Mouse (Mus musculus) layer of hippocampus, postnatal 10 days (tissue): ENCODE measurements at regions not wholly inside any gene's neighbourhood (a gene's known extent, or its start where the extent isn't known, plus 50 kb on each side); places are given as distances from the start of the nearest gene placed in this dataset.
"Not testable (repeated sequence)": the region's sequence is repeated elsewhere in the genome, so short reads cannot be mapped to it uniquely, and the experiment has no call there.

ENCODE experiments used
- DNase-seq, 2 experiments: peaks; one replicate each; pipeline ENCODE4 v3.0.0; 2021; ENCODE audit warnings: low spot score in 2 of 2

DNA sequence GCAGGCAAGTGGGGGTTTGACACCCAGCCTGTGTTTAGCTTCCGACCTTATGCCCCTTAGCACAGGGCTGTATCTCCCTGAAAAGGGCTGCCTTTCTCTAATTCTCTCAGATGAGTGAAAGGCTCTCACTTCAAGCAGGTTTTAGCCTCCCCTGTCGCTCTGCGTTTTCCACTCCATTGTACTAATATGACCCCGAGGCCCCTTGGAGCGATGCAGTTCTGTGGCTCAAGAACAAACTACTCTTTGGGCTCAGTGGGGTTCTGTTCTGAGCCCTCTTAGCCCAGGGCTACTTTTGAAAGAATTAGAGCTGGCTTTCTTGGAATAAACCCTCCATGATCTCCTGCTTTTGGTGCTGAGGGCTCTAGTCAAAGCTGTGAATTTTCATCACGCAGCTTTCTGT lies 53.4 kb upstream of the Castor2 start:
- DNase-seq = no peak

DNA sequence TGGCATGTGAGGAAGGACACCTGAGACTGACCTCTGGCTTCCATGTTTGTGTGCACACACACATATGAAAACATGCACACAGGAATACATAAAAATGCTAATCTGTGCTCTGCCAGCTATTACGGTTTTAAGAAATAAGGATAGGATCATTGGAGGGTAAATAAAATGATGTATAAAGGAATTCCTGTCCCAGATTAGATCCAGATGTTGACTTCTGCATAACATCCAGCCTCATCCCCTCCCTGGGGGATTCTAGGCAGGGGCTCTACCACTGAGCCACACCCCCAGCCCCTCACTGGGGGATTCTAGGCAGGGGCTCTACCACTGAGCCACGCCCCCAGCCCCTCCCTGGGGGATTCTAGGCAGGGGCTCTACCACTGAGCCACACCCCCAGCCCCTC lies 56.6 kb upstream of the Castor2 start:
- DNase-seq = not testable (repeated sequence)

DNA sequence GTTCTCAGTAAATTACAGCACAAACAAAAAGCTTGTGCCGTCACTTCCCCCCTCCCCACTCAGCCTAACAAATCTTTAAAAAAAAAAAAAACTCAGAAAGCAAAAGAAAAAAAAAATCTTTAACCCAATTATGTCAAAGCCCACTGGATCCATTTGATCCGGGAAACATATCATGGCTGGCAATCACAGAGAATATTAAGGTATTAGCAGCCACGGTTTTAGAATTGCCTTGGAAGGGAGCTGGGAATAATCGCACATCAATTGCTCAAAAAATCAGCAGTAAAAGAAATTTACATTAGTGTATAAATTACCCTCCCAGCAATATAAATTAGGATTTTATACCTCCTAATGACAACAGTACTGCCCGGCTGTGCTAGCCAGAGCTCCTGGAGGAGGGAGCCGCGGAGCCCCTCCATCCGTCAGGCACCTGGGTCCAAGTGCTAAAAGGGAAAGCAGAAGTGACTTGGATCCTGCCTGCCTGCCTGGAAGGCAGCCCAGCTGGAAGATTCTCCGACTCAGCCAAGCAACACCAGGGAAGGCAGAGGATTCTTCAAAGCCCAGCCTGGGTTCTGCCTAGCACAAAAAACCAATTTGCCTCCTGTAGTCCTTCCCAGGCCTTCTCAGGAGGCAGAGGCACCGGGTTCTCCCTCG lies 72.1 kb upstream of the Castor2 start:
- peak; percentile 42 to 51 for DNase-seq

DNA sequence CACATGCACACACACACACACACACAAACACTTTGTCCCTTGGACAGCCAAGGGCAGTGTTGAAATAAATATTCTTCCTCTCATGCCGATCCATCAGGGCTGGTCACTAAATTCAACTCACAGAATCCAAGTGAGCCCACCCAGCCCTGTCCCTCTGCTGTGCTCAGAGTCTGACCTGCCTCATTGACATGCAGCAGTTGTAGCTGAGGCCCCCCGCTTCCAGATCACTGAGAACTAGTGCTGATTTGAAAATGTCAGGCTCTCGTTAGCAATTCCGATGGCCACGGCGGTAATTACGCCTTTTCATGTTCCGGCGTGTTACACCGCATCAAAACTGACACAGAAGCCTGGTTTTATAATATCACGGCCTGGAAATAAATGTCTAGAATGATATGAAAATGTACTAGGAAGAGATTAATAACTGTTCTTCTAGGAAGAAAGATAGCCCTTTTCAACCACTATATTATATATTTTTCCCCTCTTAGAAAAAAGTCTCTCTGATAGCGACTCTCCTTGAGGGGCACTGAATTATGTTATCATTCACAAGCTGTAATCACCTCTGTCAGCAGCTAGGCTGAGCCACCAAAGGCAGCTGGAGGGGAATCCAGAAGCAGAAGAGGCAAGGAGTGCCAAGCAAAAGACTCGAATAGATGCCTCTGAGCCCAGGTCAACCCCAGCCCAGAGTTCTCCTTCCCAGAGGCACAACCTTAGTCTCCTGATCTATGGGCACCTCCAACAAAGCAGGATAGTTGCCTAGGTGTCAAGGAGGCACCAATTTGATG lies 79.7 kb upstream of the Castor2 start:
- DNase-seq = no peak

DNA sequence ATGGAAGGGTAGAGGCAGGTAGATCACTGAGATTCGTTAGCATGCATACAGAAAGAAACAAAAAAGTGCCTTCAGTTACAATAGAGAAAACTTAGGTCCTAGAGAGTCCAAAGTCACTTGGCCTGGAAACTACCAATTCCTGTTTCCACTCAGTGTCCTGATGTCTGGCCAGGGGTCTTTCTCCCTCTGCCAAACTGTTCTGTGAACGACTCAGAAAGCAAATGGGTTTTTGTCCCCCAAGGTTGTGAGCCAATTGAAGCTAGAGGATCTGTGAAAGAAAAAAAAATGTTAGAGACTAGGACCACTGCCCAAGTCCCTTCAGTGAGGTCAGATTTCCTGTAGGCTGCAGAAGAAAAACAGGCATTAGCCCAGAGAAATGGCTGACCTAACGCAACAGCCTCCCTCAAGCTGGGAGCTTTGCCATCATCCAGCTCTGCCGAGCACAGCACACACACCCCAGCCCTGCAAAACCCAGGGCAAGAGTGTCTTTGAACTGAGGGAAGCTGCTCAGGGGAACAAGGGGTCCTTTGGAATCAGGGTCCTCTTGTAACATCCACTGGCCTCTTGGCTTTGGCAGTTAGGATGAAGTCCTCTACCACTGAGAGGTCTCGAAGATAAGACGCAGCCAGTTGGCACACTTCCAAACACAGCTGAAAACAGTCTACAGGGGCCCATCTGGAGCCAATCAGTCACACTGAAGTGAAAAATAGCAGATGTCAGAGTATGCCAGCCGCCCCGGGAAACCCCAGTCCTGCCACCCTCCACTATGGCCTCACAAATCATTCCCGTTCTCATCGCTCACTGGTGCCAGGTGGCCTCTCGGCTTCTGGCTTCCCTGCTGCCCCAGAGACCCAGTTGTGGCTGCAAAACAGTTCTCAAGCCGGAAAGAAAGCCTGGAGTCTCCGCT lies 85.0 kb upstream of the Castor2 start:
- DNase-seq = peak; percentile 54 to 72

DNA sequence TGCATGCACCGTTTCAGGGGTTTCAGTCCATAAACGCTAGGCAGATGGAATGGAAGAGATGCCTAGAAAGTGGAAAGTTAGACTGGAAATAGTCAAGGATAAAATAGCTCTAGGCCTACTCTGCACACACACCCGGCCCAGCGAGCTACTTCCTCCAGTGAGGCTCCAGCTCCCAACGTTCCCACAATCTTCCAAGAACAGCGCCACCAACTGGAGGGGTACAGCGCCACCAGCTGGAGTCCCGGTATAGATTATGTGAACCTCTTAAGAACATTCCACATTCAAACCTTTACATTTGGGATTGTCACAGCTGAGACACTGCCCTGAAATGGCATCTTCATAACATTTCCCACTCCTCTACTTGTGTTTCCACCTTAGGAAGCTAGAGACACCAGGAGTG lies 86.3 kb upstream of the Castor2 start:
- no peak for DNase-seq

DNA sequence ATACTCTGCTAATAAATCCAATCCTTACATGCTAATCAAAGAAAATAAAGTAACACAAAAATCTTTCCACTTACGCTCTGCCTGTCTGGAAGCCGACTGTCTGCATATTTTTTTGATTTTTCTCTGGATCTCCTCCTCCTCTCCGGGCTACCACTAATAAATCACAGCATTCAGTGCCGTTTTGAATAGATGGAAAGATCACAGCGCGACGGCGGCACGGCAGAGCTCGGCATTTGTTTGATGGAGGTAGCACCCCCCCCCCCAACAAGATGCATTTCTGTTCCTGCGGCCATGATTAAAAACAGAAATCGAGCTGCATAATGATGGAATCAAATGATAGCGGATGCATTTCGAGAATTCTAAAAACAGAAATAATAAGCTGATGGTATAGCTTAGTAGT lies 89.7 kb upstream of the Castor2 start:
- DNase-seq = no peak

DNA sequence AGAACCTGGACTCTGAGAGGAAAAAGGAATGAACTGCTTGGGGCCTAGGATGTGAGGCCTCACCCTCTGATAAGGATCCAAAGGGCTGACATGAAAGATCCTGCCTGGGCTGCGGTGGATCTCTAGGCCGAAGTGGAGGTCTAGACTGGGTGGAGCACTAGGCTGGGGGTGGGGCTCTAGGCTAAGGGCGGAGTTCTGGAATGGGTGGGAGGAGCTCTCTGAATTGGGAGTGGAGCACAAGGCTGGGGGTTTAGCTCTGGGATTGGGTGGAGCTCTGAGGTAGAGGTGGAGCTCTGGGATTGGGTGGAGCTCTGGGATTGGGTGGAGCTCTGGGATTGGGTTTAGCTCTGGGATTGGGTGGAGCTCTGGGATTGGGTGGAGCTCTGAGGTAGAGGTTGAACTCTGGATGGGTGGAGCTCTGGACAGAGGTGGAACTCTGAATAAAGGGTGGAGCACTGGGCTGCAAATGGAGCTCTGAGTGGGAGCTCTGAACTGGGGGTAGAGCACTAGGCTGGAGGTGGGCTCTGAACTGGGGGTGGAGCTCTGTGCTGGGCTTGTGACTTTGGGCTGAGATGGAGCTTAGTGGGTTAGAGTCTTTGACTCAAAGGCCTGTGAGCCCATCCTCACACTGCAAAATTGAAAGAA lies 92.3 kb upstream of the Castor2 start:
- DNase-seq = no peak

DNA sequence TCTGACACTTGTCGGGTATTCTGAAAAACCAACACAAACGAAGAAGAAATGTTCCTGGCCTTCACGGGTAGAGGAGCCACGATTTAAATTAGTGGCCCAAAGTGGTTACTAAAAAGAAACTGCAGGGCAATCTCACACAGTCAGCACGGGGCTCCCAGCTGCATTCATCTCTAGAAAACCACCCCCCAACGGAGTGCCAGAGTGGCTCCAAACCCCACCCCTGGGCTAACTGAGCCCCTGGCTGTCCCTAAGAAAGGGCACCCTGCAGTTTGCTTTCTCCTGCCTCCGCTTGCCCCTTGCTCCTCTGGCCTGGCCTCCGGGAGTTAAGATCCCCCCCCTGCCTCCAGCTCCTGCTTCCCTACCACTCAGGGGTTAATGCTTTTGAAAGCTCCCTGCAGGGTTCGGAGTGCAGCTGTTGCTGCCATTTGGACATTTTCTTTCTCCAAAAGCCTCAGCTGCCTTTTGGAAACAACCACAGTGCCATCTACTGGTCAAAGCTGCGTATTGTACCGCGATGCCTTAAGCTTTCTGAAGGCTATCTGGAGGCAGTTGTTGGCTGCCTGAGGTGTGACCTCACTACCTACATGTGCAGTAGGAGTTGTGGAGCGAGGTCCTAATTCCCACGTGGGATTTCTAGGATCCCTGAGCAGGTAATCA lies 92.9 kb upstream of the Castor2 start:
- peak; percentile 90 to 91 for DNase-seq

DNA sequence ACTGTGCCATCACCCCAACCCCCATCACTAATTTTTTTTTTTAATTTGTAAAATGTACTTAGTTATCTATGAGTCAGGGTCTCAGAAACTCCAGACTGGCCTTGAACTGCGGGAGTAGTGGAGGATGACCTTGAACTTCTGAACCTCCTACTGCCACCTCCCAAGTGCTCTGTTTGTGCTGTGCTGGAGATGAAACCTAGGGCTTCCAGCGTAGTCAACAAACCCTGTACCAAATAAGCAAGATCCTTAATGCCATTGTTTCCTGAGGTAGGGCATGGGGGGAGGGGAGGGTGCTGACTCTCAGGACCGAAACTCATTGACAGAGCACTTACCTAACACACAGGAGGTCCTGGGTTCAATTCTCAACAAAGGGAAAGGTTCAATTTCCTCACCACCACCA lies 93.5 kb upstream of the Castor2 start:
- DNase-seq = no peak

DNA sequence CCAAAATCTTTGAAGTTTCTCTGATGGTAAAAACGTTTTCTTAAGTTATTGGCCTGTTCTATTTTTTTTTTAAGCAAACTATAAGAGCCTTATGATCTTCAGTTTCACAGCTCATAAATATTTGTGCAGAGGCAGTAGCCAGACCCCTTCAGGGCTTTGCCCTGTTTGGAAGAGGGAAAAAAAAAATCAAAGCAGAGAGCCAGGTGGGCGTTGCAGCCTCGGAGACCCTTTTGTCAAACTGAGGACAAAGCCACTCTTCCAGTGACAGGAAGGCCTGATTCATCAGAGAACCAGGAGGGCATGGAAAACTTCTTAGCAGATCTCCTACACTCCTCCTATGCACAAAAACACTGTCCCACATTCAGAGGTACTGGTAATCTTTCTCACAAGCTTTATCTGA lies 99.4 kb upstream of the Castor2 start:
- DNase-seq = no peak

DNA sequence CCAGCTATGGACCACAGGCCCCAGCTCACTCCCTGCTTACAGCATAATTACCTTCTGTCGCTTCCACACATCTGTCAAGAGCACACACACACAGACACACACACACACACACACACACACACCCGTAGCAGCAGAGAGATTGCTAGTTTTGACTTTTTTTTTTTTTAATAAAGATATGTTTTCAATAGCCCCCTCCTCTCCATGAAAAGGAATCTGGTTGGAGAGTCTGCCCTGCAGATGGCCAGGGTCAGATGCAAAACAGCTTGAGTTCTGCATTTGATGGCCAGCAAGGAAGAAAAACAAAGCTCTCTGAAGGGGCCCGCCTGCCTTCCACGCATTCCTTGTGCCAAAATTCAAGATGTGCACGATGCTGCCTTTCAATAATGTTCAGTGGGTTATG lies 99.8 kb upstream of the Castor2 start:
- no peak for DNase-seq

DNA sequence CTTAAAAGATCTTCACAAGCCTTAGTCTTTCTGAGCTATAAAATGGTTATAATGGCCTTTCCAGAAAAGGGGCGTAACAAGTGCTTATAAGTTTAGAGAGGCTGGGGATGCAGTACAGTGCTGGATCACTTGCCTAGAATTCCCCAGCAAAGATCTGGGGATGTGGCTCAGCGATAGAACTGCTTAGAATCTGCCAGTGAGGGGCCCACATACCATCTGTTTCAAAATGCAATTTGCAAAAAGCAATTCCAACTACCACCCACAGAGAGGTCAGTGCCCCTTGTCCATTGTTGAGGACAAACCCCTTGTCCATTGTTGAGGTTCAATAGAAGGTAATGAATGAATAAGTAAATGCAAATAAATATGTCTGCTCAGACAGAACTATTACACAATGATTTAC lies 107.5 kb upstream of the Castor2 start:
- no peak for DNase-seq

DNA sequence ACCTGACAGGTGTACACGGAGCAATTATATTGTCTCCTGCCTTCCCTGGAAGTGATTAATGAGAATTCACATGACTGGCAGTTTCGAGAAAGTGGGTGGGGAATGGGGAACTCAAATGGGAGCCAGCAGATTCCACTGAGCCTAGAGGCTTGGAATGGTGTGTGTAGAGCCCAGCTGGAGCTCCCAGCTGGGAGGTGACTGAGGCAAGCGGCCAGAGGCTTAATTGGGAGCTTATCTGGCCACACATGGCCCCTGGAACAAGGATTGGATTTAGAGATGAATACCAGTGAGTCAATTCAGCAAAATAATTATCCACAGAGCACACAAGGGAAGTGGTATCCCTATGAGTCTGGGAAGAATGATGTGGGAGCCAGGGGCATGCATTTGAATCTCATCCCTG lies 108.0 kb upstream of the Castor2 start:
- peak; percentile 68 to 71 for DNase-seq

DNA sequence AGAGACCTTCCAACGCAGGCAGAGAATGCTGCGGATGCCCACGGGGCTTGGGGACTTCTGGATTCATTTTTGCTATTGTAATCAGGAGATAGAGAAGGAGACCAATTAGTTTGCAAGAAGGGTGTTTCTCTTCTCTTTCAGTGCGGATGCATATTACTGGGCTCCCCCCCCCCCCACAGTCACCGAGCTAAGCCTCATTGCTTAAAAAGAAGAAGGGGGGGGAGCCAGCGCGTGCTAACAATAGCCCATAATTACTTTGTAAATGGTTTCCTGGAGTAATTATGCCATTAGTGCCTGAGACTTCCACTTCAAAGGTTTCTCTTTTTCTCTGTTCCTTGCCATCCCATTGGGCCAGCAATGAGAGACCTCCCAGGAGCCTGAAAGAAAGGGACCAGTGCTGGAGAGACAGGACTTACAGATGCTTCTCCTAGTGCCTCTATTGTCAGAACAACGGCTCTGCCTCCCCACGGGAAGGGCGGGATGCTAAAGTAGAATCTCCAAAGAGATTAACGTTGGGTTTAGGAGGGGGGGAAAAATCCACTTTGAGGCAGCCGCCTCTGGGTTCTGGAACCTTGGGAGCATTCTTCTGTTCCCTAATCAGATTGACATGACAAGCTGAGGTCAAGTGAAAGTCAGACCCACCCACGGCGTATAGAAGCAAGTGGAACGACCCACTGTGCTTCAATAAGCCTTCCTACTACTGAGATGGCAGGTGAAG lies 116.1 kb upstream of the Castor2 start:
- DNase-seq = no peak

DNA sequence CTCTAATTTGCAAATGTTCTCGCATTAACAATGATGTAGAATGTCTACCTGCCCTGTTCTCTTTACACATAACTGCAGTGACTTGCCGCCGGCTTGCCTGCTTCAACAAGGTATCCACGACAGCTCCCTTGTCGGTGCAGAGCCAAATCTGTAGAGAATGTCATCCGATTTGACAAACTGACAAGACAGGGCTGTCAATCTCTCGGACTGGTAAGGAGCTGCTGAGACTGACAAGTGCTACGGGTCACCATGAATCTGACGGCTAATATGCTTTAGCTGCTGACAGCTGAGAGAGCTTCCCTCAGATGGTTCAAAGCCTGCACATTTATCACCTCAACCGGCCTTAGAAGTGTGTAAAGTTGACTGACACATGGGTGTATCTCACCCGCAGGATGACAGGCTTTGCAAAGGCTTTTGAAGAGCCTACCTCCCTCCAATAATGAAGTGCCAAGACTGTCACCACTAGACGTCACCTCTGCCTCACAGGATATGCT lies 129.0 kb upstream of the Castor2 start:
- DNase-seq = no peak

DNA sequence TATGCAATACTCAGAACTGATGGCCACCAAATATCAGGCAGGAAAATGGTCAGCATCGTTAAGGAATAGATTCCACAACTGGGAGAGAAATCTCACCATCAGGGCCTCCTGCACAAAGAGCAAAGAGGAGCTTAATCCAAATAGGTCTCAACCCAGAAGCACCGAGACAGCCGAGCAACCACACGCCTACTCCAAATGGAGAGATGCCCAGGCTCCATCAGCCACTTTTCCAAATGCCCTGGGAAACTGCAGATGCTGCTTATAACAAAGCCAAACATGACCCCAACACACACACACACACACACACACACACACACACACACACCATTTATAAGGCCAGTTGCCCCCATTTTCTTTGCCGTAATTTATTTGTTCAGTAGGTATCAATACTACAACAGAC lies 136.2 kb upstream of the Castor2 start:
- DNase-seq = peak; percentile 43 to 49

DNA sequence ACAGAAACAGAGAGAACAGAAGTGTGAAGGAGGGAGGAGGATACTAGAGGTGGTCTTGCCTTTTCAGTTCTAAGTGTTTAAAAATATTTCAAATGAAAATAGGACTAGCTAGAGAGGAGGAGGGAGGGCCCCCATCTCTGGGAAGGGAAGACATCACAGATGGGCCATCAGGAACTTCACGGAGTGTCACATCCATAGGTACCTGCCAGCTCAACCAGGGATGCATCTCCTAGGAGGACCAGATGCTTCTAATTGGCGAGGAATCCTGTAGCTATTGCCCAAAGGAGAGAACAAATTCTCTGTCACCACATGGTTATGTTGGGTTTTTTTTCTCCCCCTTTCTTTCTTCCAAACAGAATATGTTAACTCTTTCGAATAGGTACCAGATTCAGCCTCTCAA lies 158.7 kb upstream of the Castor2 start:
- DNase-seq = no peak

DNA sequence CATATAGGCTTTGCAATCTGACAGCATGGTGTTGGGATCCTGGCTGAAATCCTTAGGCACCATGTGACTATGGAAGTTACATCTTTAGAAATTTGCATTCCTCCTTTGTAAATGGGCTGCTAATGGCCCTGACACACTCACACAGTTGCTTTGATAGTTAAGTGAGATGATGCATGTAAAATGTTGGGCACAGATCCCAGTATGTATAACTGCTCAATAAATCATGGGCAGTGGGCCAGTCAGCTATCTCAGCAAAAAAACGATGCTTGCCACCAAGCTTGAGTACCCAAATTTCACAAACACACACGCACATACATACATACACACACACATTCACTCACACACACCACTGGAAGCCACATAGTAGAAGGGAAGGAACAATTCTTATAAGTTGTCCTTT lies 159.5 kb upstream of the Castor2 start:
- DNase-seq = no peak
